Mouse (Mus musculus): Measurements from ENCODE around the gene Hipk2. TPM values are rescaled to one million over a fixed set of nuclear protein-coding genes. Genes with fewer than 3 reads are reported as not detected.

Gene Hipk2
- polyA plus RNA-seq, 1 experiment from 2014 or later, result 30.8 TPM

- ATAC-seq (replicated peaks; ENCODE audit: low FRiP score), result no peak
- WGBS, result 69% methylated on average over 4 of the region's 4 CpGs
- no peak overlapping the region for H3K4me3 ChIP-seq (replicated peaks)
- H3K9ac ChIP-seq, result no peak overlapping the region
- no peaks in the 10 kb centered on the region for H3K9me3 ChIP-seq (replicated peaks)
- H3K4me1 ChIP-seq, result peaks cover 36% of the 10 kb centered on the region
- H3K36me3 ChIP-seq, result no peaks in the 10 kb centered on the region
- H3K27ac ChIP-seq, result no peak overlapping the region
- no peak overlapping the region for H3K4me2 ChIP-seq
- H3K27me3 ChIP-seq, result no peaks in the 10 kb centered on the region
Measured at GRCm38 (mm10) chr6:38916571-38916970, 40.6 kb upstream of the Hipk2 start.

DNA sequence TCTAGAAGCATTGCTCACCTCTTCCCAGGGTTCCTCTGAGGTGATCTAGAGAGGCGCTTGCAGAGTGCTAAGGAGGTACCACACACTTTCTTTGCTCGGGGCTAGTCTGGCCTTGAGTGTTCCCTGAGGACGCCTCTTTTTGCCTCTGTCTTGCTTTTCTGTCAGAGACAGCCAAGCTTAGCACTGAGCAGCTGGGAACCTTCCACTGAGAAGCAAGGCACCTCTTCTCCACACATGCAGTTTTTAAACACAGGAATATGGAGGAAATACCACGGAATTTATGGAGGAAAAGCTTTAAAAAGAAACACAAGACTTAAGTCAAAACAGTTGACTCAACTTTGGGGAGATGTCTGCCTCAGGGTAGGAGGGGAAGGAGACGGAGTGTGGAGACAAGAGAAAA, 39.8 kb upstream of the Hipk2 start:
- Histone ChIP-seq H3K9me3 (replicated peaks) (no peaks in the 10 kb centered on the region), H3K27me3 (no peaks in the 10 kb centered on the region), H3K27ac (no peak overlapping the region), H3K9ac (no peak overlapping the region), H3K4me1 (peaks cover 29% of the 10 kb centered on the region), H3K4me3 (replicated peaks) (no peak overlapping the region), H3K36me3 (no peaks in the 10 kb centered on the region), H3K4me2 (no peak overlapping the region)
- no peak for ATAC-seq (replicated peaks; ENCODE audit: low FRiP score)
- WGBS, result 61% methylated on average over 5 of the region's 5 CpGs

DNA sequence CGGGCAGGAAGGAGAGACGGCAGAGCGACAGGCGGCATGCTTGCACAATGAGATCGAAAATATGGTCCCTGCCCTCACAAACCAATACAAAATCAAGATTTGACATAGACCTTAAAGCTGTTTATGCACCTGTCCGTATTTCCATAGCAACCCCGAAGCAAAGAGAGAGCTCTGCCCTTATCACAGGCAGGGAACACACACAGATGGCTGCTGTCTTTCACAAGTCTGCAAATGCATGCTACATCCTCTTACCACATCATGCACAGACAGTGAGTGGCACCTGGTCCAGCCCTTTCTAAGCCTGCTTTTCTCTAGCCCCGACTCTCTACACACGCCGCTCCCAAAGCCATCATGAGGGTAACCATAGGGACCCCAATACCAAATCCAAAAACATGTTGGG, 38.2 kb upstream of the Hipk2 start:
- Histone ChIP-seq H3K4me2 (no peak overlapping the region), H3K4me1 (peaks cover 22% of the 10 kb centered on the region), H3K27ac (no peak overlapping the region), H3K9ac (no peak overlapping the region), H3K36me3 (no peaks in the 10 kb centered on the region), H3K4me3 (replicated peaks) (no peak overlapping the region), H3K9me3 (replicated peaks) (no peaks in the 10 kb centered on the region), H3K27me3 (no peaks in the 10 kb centered on the region)
- WGBS, result 86% methylated on average over 10 of the region's 10 CpGs
- ATAC-seq (replicated peaks; ENCODE audit: low FRiP score), result no peak

GRCm38 (mm10) chr6:38913386-38914042, 37.5 kb upstream of the Hipk2 start:
- Histone ChIP-seq H3K9ac (no peak overlapping the region), H3K27me3 (no peaks in the 10 kb centered on the region), H3K9me3 (replicated peaks) (no peaks in the 10 kb centered on the region), H3K27ac (no peak overlapping the region), H3K4me2 (no peak overlapping the region), H3K36me3 (no peaks in the 10 kb centered on the region), H3K4me3 (replicated peaks) (no peak overlapping the region), H3K4me1 (peaks cover 15% of the 10 kb centered on the region)
- ATAC-seq (replicated peaks; ENCODE audit: low FRiP score), result no peak
- WGBS, result 86% methylated on average over 13 of the region's 13 CpGs

DNA sequence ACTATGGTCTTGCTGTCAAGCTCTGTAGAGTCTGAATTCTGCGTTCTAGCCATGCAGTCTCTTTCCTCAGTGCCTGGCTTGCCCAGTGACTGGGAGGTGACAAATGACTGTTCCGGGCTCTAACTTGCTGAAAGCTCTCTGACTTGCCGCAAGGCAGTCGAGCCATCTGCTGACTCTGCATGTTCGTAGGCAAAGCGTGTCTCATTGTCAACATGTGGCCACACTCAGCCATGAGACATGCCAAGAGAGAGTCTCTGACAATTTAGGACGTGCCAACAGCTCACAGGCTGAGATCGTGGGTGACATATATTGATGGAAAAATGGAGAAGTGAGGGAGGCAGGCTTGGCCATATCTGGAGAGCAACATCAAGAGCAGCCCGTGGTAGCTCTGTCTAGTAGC, 36.9 kb upstream of the Hipk2 start:
- ATAC-seq (replicated peaks; ENCODE audit: low FRiP score), result no peak
- no peaks in the 10 kb centered on the region for H3K9me3 ChIP-seq (replicated peaks)
- H3K4me1 ChIP-seq, result peaks cover 8% of the 10 kb centered on the region; the same call in 1 of the 2 replicates
- 71% methylated on average over 9 of the region's 9 CpGs for WGBS
- no peak overlapping the region for H3K9ac ChIP-seq
- H3K4me3 ChIP-seq (replicated peaks), result no peak overlapping the region
- no peaks in the 10 kb centered on the region for H3K27me3 ChIP-seq
- no peak overlapping the region for H3K4me2 ChIP-seq
- H3K27ac ChIP-seq, result no peak overlapping the region
- H3K36me3 ChIP-seq, result no peaks in the 10 kb centered on the region

DNA sequence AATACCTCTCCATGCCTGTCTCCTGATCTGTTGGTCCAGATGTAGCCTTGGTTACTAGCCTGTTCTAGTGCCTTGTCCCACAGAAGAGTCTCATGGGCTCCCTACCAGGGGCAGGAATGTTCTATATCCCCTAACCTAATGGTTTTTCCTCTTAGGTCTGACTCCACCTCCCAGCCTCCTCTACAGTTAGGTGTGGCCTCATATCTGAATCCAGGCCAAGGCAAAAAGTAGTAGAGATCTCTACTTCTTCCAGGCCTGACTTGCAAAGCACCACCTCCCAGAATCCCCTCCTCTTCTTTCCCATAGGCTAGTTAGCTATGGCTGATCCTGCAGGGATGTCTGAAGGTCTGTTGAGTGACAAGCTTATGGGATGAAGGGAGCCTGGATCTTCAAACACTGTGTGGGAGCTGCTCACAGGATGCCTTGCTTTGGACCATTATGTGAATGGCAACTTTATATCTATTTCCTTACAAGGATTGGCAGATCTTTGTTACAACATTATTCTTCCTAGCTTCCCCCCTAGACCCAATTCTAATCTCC, 36.2 kb upstream of the Hipk2 start:
- Histone ChIP-seq H3K27ac (no peak overlapping the region), H3K9me3 (replicated peaks) (no peaks in the 10 kb centered on the region), H3K4me1 (peaks cover 2% of the 10 kb centered on the region; the same call in 1 of the 2 replicates), H3K27me3 (no peaks in the 10 kb centered on the region), H3K9ac (no peak overlapping the region), H3K36me3 (no peaks in the 10 kb centered on the region), H3K4me2 (no peak overlapping the region), H3K4me3 (replicated peaks) (no peak overlapping the region)
- no peak for ATAC-seq (replicated peaks; ENCODE audit: low FRiP score)

- Histone ChIP-seq H3K4me2 (no peak overlapping the region), H3K4me3 (replicated peaks) (no peak overlapping the region), H3K27ac (no peak overlapping the region), H3K36me3 (no peaks in the 10 kb centered on the region), H3K27me3 (no peaks in the 10 kb centered on the region), H3K9me3 (replicated peaks) (no peaks in the 10 kb centered on the region), H3K9ac (no peak overlapping the region), H3K4me1 (0 out of 2 replicates have a peak, but pooled peaks cover 2% of the 10 kb centered on the region)
- 68% methylated on average over 3 of the region's 3 CpGs for WGBS
- ATAC-seq (replicated peaks; ENCODE audit: low FRiP score), result peak; percentile 68
Measured at GRCm38 (mm10) chr6:38910828-38911559, 35.0 kb upstream of the Hipk2 start.

DNA sequence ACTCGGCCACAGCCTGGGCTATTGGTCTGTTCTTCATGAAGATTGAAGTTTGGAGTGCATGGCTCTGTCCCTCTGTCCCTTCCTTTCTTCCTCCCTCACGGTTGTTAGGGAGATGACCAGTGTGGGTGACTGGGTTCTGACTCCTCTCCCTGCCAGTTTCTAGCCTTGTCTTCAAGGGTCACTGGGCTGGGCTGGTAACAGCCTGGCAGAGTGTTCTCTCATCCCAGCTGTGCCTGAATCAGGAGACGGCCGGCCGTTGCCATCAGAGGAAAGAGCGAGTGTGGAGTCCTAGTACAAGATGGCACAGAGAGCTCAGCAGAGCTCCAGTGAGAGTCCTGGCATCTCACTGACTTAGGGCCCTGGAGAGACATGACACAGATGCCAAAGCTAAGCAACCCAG, 32.4 kb upstream of the Hipk2 start:
- 68% methylated on average over 6 of the region's 6 CpGs for WGBS
- ATAC-seq (replicated peaks; ENCODE audit: low FRiP score), result no peak; the same call in 1 of the 2 replicates

DNA sequence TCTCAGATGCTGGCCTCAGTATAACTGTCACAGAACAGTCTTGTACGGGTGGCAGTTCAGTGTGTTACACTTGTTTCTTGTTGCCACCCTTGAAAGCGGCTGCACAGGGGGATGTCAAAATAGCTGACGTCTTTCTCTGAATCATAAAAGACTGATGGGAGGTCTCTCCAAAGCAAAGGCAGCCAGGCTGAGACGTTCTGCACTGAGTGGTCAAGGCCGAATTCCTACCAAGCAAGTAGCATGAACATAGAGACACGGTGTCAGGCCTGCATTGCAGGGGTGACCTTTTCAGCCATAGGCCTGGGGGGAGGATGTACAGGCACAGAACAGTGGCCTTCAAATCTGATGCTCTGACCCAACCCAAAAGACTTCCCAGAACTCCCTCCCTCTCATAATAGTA, 30.0 kb upstream of the Hipk2 start:
- Histone ChIP-seq H3K27me3 (no peaks in the 10 kb centered on the region), H3K27ac (no peak overlapping the region)

More for the DNA sequence above, 32.4 kb upstream of the Hipk2 start:
- 0 out of 2 replicates have a peak, but pooled peaks cover 5% of the 10 kb centered on the region for H3K4me1 ChIP-seq
- H3K9me3 ChIP-seq (replicated peaks), result no peaks in the 10 kb centered on the region
- H3K4me2 ChIP-seq, result no peak overlapping the region
- no peaks in the 10 kb centered on the region for H3K27me3 ChIP-seq
- H3K36me3 ChIP-seq, result no peaks in the 10 kb centered on the region
- H3K9ac ChIP-seq, result no peak overlapping the region
- H3K4me3 ChIP-seq (replicated peaks), result no peak overlapping the region
- no peak overlapping the region for H3K27ac ChIP-seq

DNA sequence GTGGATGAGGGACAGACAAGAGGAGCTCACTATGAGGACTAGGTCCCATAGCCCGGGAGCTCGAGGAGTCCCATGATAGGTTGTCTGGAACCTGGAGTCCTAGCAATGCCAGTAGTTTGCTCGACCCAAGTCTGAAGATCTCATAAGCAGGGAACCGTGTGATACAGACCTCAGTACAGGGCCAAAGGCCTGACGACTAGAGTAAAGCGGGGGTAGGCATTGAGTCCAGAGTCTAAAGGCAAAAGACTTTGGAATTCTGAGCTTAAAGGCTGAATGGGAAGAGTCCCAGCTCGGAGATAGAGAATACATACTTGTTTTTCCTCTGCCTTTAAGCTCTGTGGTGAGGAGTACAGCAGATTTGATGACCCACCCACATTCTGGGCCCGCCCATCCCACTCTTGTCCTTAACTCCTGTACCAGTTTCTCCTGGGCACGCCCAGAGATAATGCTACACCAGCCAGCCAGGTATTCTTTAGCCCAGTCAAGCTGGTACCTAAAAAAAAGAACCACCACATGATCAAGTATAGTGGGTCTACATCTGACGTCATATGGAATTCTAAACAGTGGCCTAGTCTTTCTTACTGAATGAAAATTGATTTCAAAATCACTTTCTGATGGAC, 27.0 kb upstream of the Hipk2 start:
- no peak for ATAC-seq (replicated peaks; ENCODE audit: low FRiP score)
- H3K27ac ChIP-seq, result no peak overlapping the region
- WGBS, result 88% methylated on average over 10 of the region's 10 CpGs
- H3K9me3 ChIP-seq (replicated peaks), result no peaks in the 10 kb centered on the region
- H3K4me1 ChIP-seq, result 0 out of 2 replicates have a peak, but pooled peaks cover 8% of the 10 kb centered on the region
- H3K27me3 ChIP-seq, result no peaks in the 10 kb centered on the region
- no peaks in the 10 kb centered on the region for H3K36me3 ChIP-seq
- H3K4me2 ChIP-seq, result no peak overlapping the region
- H3K4me3 ChIP-seq (replicated peaks), result no peak overlapping the region
- no peak overlapping the region for H3K9ac ChIP-seq

More for the DNA sequence above, 30.0 kb upstream of the Hipk2 start:
- Histone ChIP-seq H3K9ac (no peak overlapping the region), H3K4me3 (replicated peaks) (no peak overlapping the region), H3K4me1 (0 out of 2 replicates have a peak, but pooled peaks cover 8% of the 10 kb centered on the region), H3K9me3 (replicated peaks) (no peaks in the 10 kb centered on the region), H3K36me3 (no peaks in the 10 kb centered on the region), H3K4me2 (no peak overlapping the region)
- 0 out of 2 replicates have a peak, but pooled peaks have one; percentile 44 for ATAC-seq (replicated peaks; ENCODE audit: low FRiP score)
- WGBS, result 52% methylated on average over 6 of the region's 6 CpGs

- Histone ChIP-seq H3K4me2 (no peak overlapping the region), H3K27me3 (no peaks in the 10 kb centered on the region), H3K9ac (no peak overlapping the region), H3K4me1 (0 out of 2 replicates have a peak, but pooled peaks cover 15% of the 10 kb centered on the region), H3K4me3 (replicated peaks) (no peak overlapping the region), H3K27ac (no peak overlapping the region), H3K9me3 (replicated peaks) (no peaks in the 10 kb centered on the region), H3K36me3 (no peaks in the 10 kb centered on the region)
- no peak for ATAC-seq (replicated peaks; ENCODE audit: low FRiP score)
- WGBS, result 58% methylated on average over 3 of the region's 3 CpGs
Measured at GRCm38 (mm10) chr6:38901636-38902035, 25.7 kb upstream of the Hipk2 start.

- 0 out of 2 replicates have a peak, but pooled peaks cover 14% of the 10 kb centered on the region for H3K4me1 ChIP-seq
Measured at GRCm38 (mm10) chr6:38901152-38901551, 25.2 kb upstream of the Hipk2 start.

More at GRCm38 (mm10) chr6:38901152-38901551, 25.2 kb upstream of the Hipk2 start:
- ATAC-seq (replicated peaks; ENCODE audit: low FRiP score), result no peak
- H3K27me3 ChIP-seq, result no peaks in the 10 kb centered on the region
- 74% methylated on average over 4 of the region's 4 CpGs for WGBS
- no peak overlapping the region for H3K4me3 ChIP-seq (replicated peaks)
- H3K36me3 ChIP-seq, result no peaks in the 10 kb centered on the region
- no peak overlapping the region for H3K4me2 ChIP-seq
- no peaks in the 10 kb centered on the region for H3K9me3 ChIP-seq (replicated peaks)
- H3K27ac ChIP-seq, result no peak overlapping the region
- H3K9ac ChIP-seq, result no peak overlapping the region
